Mouse (Mus musculus): ENCODE measurements around the gene Evi5l. TPM values are rescaled to one million over a fixed set of nuclear protein-coding genes. Genes with fewer than 3 reads are reported as not detected.
A peak's percentile ranks its signal among the peaks of the same experiment; 100 is the strongest.

Evi5l gene
- polyA plus RNA-seq, 2 experiments: 3.3 to 3.4 TPM

- no peak for TF ChIP-seq EP300 (IDR thresholded peaks at IDR 0.05; ENCODE audit: low read depth)
- TF ChIP-seq CTCF (IDR thresholded peaks at IDR 0.05; ENCODE audit: low read depth): no peak
- Histone ChIP-seq H3K9ac (replicated peaks) (peak overlapping the region; percentile 44), H3K4me2 (ENCODE audit: low read depth) (peak overlapping the region; percentile 59), H3K9me3 (ENCODE audit: control insufficient read depth, low read length) (no peaks in the 10 kb centered on the region), H3K4me3 (ENCODE audit: insufficient read depth in 1 of 2, low read depth in 2 of 2, low read length in 2 of 2) (no peak overlapping the region), H3K4me1 (replicated peaks; ENCODE audit: control insufficient read depth in 2 of 2, insufficient read depth in 2 of 2, low read length in 1 of 2) (peaks cover 18 to 28% of the 10 kb centered on the region in 2 experiments), H3K36me3 (replicated peaks; ENCODE audit: control insufficient read depth, insufficient read depth, low read depth) (peaks cover 3% of the 10 kb centered on the region), H3K27me3 (ENCODE audit: control insufficient read depth, insufficient read depth, low read length) (no peaks in the 10 kb centered on the region), H3K27ac (peak overlapping the region; percentile 62)
- DNase-seq (ENCODE audit: low read depth in 3 of 3, low spot score in 3 of 3) (no peak), ATAC-seq (ENCODE audit: insufficient read depth) (peak; percentile 70; the same call in 1 of the 2 replicates)
Observed at GRCm38 (mm10) chr8:4188605-4189004, 22.2 kb downstream of the Evi5l start.

- TF ChIP-seq EP300 (IDR thresholded peaks at IDR 0.05; ENCODE audit: low read depth): 0 out of 2 replicates have a peak, but pooled peaks have one; percentile 17
- TF ChIP-seq CTCF (IDR thresholded peaks at IDR 0.05; ENCODE audit: low read depth): no peak
- DNase-seq (ENCODE audit: low read depth in 3 of 3, low spot score in 3 of 3) (peak in 2 of 3 experiments; percentile 63 to 68), ATAC-seq (ENCODE audit: insufficient read depth) (peak; percentile 96)
- H3K4me3 ChIP-seq (ENCODE audit: insufficient read depth in 1 of 2, low read depth in 2 of 2, low read length in 2 of 2): peak overlapping the region in 1 of 2 experiments; percentile 0; a peak in 1 of 4 replicates
- 2% methylated on average over 3 of the region's 3 CpGs for WGBS (ENCODE audit: insufficient replicate concordance)
- peak overlapping the region; percentile 62 for H3K27ac ChIP-seq
- peaks cover 18 to 28% of the 10 kb centered on the region in 2 experiments for H3K4me1 ChIP-seq (replicated peaks; ENCODE audit: control insufficient read depth in 2 of 2, insufficient read depth in 2 of 2, low read length in 1 of 2)
- peak overlapping the region; percentile 44 for H3K9ac ChIP-seq (replicated peaks)
- H3K27me3 ChIP-seq (ENCODE audit: control insufficient read depth, insufficient read depth, low read length): no peaks in the 10 kb centered on the region
- H3K36me3 ChIP-seq (replicated peaks; ENCODE audit: control insufficient read depth, insufficient read depth, low read depth): peaks cover 3% of the 10 kb centered on the region
- no peaks in the 10 kb centered on the region for H3K9me3 ChIP-seq (ENCODE audit: control insufficient read depth, low read length)
- H3K4me2 ChIP-seq (ENCODE audit: low read depth): peak overlapping the region; percentile 59
Observed at GRCm38 (mm10) chr8:4189031-4189722, 22.8 kb downstream of the Evi5l start.

GRCm38 (mm10) chr8:4192305-4192704, 25.9 kb downstream of the Evi5l start:
- Histone ChIP-seq H3K27ac (no peak overlapping the region), H3K4me2 (ENCODE audit: low read depth) (no peak overlapping the region), H3K9me3 (ENCODE audit: control insufficient read depth, low read length) (no peaks in the 10 kb centered on the region), H3K9ac (replicated peaks) (no peak overlapping the region), H3K36me3 (replicated peaks; ENCODE audit: control insufficient read depth, insufficient read depth, low read depth) (peaks cover 3% of the 10 kb centered on the region), H3K4me1 (replicated peaks; ENCODE audit: control insufficient read depth in 2 of 2, insufficient read depth in 2 of 2, low read length in 1 of 2) (peaks cover 18 to 23% of the 10 kb centered on the region in 2 experiments), H3K27me3 (ENCODE audit: control insufficient read depth, insufficient read depth, low read length) (no peaks in the 10 kb centered on the region), H3K4me3 (ENCODE audit: insufficient read depth in 1 of 2, low read depth in 2 of 2, low read length in 2 of 2) (no peak overlapping the region)
- TF ChIP-seq EP300 (IDR thresholded peaks at IDR 0.05; ENCODE audit: low read depth) (no peak), CTCF (IDR thresholded peaks at IDR 0.05; ENCODE audit: low read depth) (no peak)
- ATAC-seq (ENCODE audit: insufficient read depth): no peak
- 72% methylated on average over 5 of the region's 5 CpGs for WGBS (ENCODE audit: insufficient replicate concordance)
- no peak for DNase-seq (ENCODE audit: low read depth in 3 of 3, low spot score in 3 of 3)

GRCm38 (mm10) chr8:4192807-4193587, 26.6 kb downstream of the Evi5l start:
- Histone ChIP-seq H3K4me1 (replicated peaks; ENCODE audit: control insufficient read depth in 2 of 2, insufficient read depth in 2 of 2, low read length in 1 of 2) (peaks cover 18 to 21% of the 10 kb centered on the region in 2 experiments), H3K9me3 (ENCODE audit: control insufficient read depth, low read length) (no peaks in the 10 kb centered on the region), H3K36me3 (replicated peaks; ENCODE audit: control insufficient read depth, insufficient read depth, low read depth) (no peaks in the 10 kb centered on the region), H3K9ac (replicated peaks) (no peak overlapping the region), H3K4me2 (ENCODE audit: low read depth) (no peak overlapping the region; the same call in 1 of the 2 replicates), H3K27me3 (ENCODE audit: control insufficient read depth, insufficient read depth, low read length) (no peaks in the 10 kb centered on the region), H3K27ac (no peak overlapping the region), H3K4me3 (ENCODE audit: insufficient read depth in 1 of 2, low read depth in 2 of 2, low read length in 2 of 2) (no peak overlapping the region)
- peak; percentile 29 for ATAC-seq (ENCODE audit: insufficient read depth)
- TF ChIP-seq CTCF (IDR thresholded peaks at IDR 0.05; ENCODE audit: low read depth) (peak; percentile 97), EP300 (IDR thresholded peaks at IDR 0.05; ENCODE audit: low read depth) (no peak)
- peak; percentile 52 to 56 (median 54) for DNase-seq (ENCODE audit: low read depth in 3 of 3, low spot score in 3 of 3)
- WGBS (ENCODE audit: insufficient replicate concordance): 13% methylated on average over 18 of the region's 18 CpGs

GRCm38 (mm10) chr8:4193588-4193894, 27.2 kb downstream of the Evi5l start:
- Histone ChIP-seq H3K36me3 (replicated peaks; ENCODE audit: control insufficient read depth, insufficient read depth, low read depth) (no peaks in the 10 kb centered on the region), H3K4me2 (ENCODE audit: low read depth) (no peak overlapping the region), H3K27me3 (ENCODE audit: control insufficient read depth, insufficient read depth, low read length) (no peaks in the 10 kb centered on the region), H3K4me1 (replicated peaks; ENCODE audit: control insufficient read depth in 2 of 2, insufficient read depth in 2 of 2, low read length in 1 of 2) (peaks cover 12 to 15% of the 10 kb centered on the region in 2 experiments), H3K9me3 (ENCODE audit: control insufficient read depth, low read length) (no peaks in the 10 kb centered on the region), H3K9ac (replicated peaks) (no peak overlapping the region), H3K4me3 (ENCODE audit: insufficient read depth in 1 of 2, low read depth in 2 of 2, low read length in 2 of 2) (no peak overlapping the region), H3K27ac (no peak overlapping the region)
- TF ChIP-seq EP300 (IDR thresholded peaks at IDR 0.05; ENCODE audit: low read depth) (no peak), CTCF (IDR thresholded peaks at IDR 0.05; ENCODE audit: low read depth) (no peak)
- no peak for DNase-seq (ENCODE audit: low read depth in 3 of 3, low spot score in 3 of 3)
- 48% methylated on average over 7 of the region's 7 CpGs for WGBS (ENCODE audit: insufficient replicate concordance)
- ATAC-seq (ENCODE audit: insufficient read depth): no peak
